Comparison of ENCODE assay signal across 21 mouse cellular contexts in genomic region chr15:31348241-31348640, GRCm38 (mm10). TPM values are rescaled to one million over a fixed set of nuclear protein-coding genes. Genes with fewer than 3 reads are reported as not detected.
DNase-seq lines count a peak whose midpoint lies in the region; ATAC-seq and TF ChIP-seq lines count a peak whose summit lies in the region.
"Had no signal": no experiment of that assay in that cellular context is flagged by ENCODE, and none has a peak within 500 bp of the region (broad histone marks: within the 10 kb centered on the region; RNA-seq: fewer than 3 reads in every experiment).

No protein-coding gene starts in this region.

- H3K4me1 ChIP-seq in liver, adult 2 months (ENCODE audit: control insufficient read depth, insufficient read depth, low read length), result peaks cover 16% of the 10 kb centered on the region
- H3K4me1 ChIP-seq in liver, embryonic 11.5 days (replicated peaks; ENCODE audit: control insufficient read depth, insufficient read depth, low read length), result no peaks in the 10 kb centered on the region
- H3K4me1 ChIP-seq in CH12.LX (ENCODE audit: control insufficient read depth in 1 of 2, insufficient read depth in 2 of 2) (peaks cover 45 to 94% of the 10 kb centered on the region in 2 experiments), MEL (ENCODE audit: control insufficient read depth in 1 of 2, insufficient read depth in 2 of 2, low read length in 2 of 2) (peaks cover 5 to 14% of the 10 kb centered on the region in 2 experiments)
- H3K4me1 ChIP-seq in midbrain, embryonic 16.5 days (ENCODE audit: control insufficient read depth, insufficient read depth, low read length), result peaks cover 4% of the 10 kb centered on the region; the same call in 1 of the 2 replicates
- H3K4me1 ChIP-seq: embryonic facial prominence, embryonic 15.5 days had no signal

- WGBS in liver, adult 2 months, result 84% methylated on average over 5 of the region's 5 CpGs
- WGBS in liver, embryonic 11.5 days, result 74% methylated on average over 5 of the region's 5 CpGs
- 85% methylated on average over 5 of the region's 5 CpGs for WGBS in midbrain, embryonic 16.5 days

- in situ Hi-C loops in CH12.LX (cut with MboI; ENCODE audit: low pct_ligation_motif_present, low pct_unique_long_range_greater_than_20kb, low sequenced_read_pairs), result no loop called here

- TF ChIP-seq RAD21 in CH12.LX (IDR thresholded peaks at IDR 0.05; ENCODE audit: low read depth, low read length) (peak; percentile 66), MEL (IDR thresholded peaks at IDR 0.05; ENCODE audit: low read depth, low read length) (peak; percentile 18)

- no peaks in the 10 kb centered on the region for H3K27me3 ChIP-seq in liver, adult 2 months (ENCODE audit: control insufficient read depth, insufficient read depth, low read length)
- H3K27me3 ChIP-seq in liver, embryonic 11.5 days (replicated peaks; ENCODE audit: control insufficient read depth, insufficient read depth, low read length), result no peaks in the 10 kb centered on the region
- H3K27me3 ChIP-seq in CH12.LX (replicated peaks) (no peaks in the 10 kb centered on the region), MEL (ENCODE audit: control insufficient read depth in 1 of 2, insufficient read depth in 2 of 2, low read length in 2 of 2) (no peaks in the 10 kb centered on the region)
- H3K27me3 ChIP-seq in midbrain, embryonic 16.5 days (ENCODE audit: control insufficient read depth, insufficient read depth, low read depth, low read length), result no peaks in the 10 kb centered on the region
- H3K27me3 ChIP-seq: embryonic facial prominence, embryonic 15.5 days; forebrain, embryonic 15.5 days; heart, embryonic 13.5 days; hindbrain, embryonic 15.5 days had no signal

- peaks cover 31% of the 10 kb centered on the region for H3K79me2 ChIP-seq in liver, adult 2 months (ENCODE audit: control insufficient read depth, insufficient read depth, low read length)
- H3K79me2 ChIP-seq in CH12.LX (replicated peaks; ENCODE audit: control insufficient read depth, extremely low read depth, insufficient read depth, poor library complexity, severe bottlenecking) (peaks cover 80% of the 10 kb centered on the region), MEL (ENCODE audit: control insufficient read depth, insufficient read depth, low read length, poor library complexity) (no peaks in the 10 kb centered on the region)

- dilution Hi-C loops in CH12.LX (cut with MboI; ENCODE audit: extremely low pct_ligation_motif_present, extremely low pct_unique_long_range_greater_than_20kb, low sequenced_read_pairs), result no loop called here

- no peak for TF ChIP-seq POLR2A in liver, adult 2 months (IDR thresholded peaks at IDR 0.05; ENCODE audit: extremely low read depth, insufficient read depth, low read length)
- TF ChIP-seq POLR2A in CH12.LX (IDR thresholded peaks at IDR 0.05; ENCODE audit: low read depth, low read length), result no peak
- TF ChIP-seq POLR2A in MEL (IDR thresholded peaks at IDR 0.05; ENCODE audit: control insufficient read depth in 1 of 2, insufficient read depth in 1 of 2, low read depth in 1 of 2, low read length in 2 of 2, poor library complexity in 1 of 2), result no peak

- TF ChIP-seq CTCF in liver, adult 2 months (IDR thresholded peaks at IDR 0.05; ENCODE audit: low read depth, low read length), result 0 out of 2 replicates have a peak, but pooled peaks have one; percentile 13
- TF ChIP-seq CTCF in CH12.LX (conservative IDR thresholded peaks at IDR 0.05 in 1 of 2, IDR thresholded peaks at IDR 0.05 in 1 of 2; ENCODE audit: low read depth in 2 of 2, low read length in 2 of 2) (peak; percentile 11 to 82; a peak in 2 of 4 replicates), MEL (IDR thresholded peaks at IDR 0.05 in 2 of 3, conservative IDR thresholded peaks at IDR 0.05 in 1 of 3; ENCODE audit: control insufficient read depth in 1 of 3, insufficient read depth in 1 of 3, low read depth in 2 of 3, low read length in 3 of 3, poor library complexity in 1 of 3, severe bottlenecking in 1 of 3) (peak; percentile 3 to 24 (median 8); a peak in 1 of 6 replicates)

- peak; percentile 56 for TF ChIP-seq EP300 in CH12.LX (IDR thresholded peaks at IDR 0.05; ENCODE audit: low read length)
- TF ChIP-seq EP300 in MEL (IDR thresholded peaks at IDR 0.05; ENCODE audit: low read depth in 1 of 2, low read length in 2 of 2), result no peak

- DNase-seq in liver, adult 2 months (ENCODE audit: extremely low read depth, low read depth, low spot score), result no peak
- no peak for DNase-seq in liver, embryonic 11.5 days (ENCODE audit: low spot score)
- DNase-seq in CH12.LX (ENCODE audit: extremely low read depth), result peak; percentile 75
- DNase-seq in MEL (ENCODE audit: low read depth, low spot score), result no peak
- DNase-seq in right cerebral cortex, postnatal 36 days (ENCODE audit: low spot score in 2 of 2), result no peak
- DNase-seq: adrenal gland, adult 8-10 months; B cell, adult 2 months; cerebellum, adult 11-12 months; cerebellum, adult 9-10 months; cerebellum, postnatal 25 days; gastrocnemius, postnatal 36 days; heart, adult 11 months; heart, postnatal 36 days had no signal

- no peak overlapping the region for H3K9ac ChIP-seq in liver, adult 2 months (ENCODE audit: low read depth, low read length)
- H3K9ac ChIP-seq in liver, embryonic 11.5 days (ENCODE audit: low read depth, low read length), result no peak overlapping the region
- peak overlapping the region; percentile 10 for H3K9ac ChIP-seq in CH12.LX (ENCODE audit: insufficient read depth, low read depth)
- no peak overlapping the region for H3K9ac ChIP-seq in MEL (ENCODE audit: control insufficient read depth, low read depth, low read length, poor library complexity, severe bottlenecking)
- no peak overlapping the region for H3K9ac ChIP-seq in midbrain, embryonic 16.5 days (ENCODE audit: low read depth, low read length)
- H3K9ac ChIP-seq: embryonic facial prominence, embryonic 15.5 days; forebrain, embryonic 15.5 days; heart, embryonic 13.5 days; hindbrain, embryonic 15.5 days had no signal

- ATAC-seq in liver, embryonic 11.5 days (replicated peaks; ENCODE audit: low FRiP score), result no peak
- ATAC-seq in midbrain, embryonic 16.5 days, result no peak
- ATAC-seq: CD4-positive, CD25-positive, alpha-beta regulatory T cell, adult 4 months; forebrain, embryonic 15.5 days had no signal

- H3K27ac ChIP-seq in liver, adult 2 months (replicated peaks; ENCODE audit: insufficient read depth, low read depth, low read length), result no peak overlapping the region
- H3K27ac ChIP-seq in liver, embryonic 11.5 days (ENCODE audit: low read depth, low read length), result no peak overlapping the region
- H3K27ac ChIP-seq in CH12.LX (ENCODE audit: insufficient read depth, low read depth) (peak overlapping the region; percentile 97), MEL (ENCODE audit: control insufficient read depth, low read depth, low read length) (no peak overlapping the region)
- no peak overlapping the region for H3K27ac ChIP-seq in midbrain, embryonic 16.5 days (ENCODE audit: low read length)
- H3K27ac ChIP-seq: embryonic facial prominence, embryonic 15.5 days; forebrain, embryonic 10.5 days; forebrain, embryonic 15.5 days; heart, embryonic 13.5 days; hindbrain, embryonic 15.5 days had no signal

- no peaks in the 10 kb centered on the region for H3K9me3 ChIP-seq in liver, embryonic 11.5 days (ENCODE audit: control insufficient read depth, low read length)
- no peaks in the 10 kb centered on the region for H3K9me3 ChIP-seq in CH12.LX (replicated peaks; ENCODE audit: low read length)
- no peaks in the 10 kb centered on the region for H3K9me3 ChIP-seq in MEL (replicated peaks; ENCODE audit: insufficient read depth, low read length)
- no peaks in the 10 kb centered on the region for H3K9me3 ChIP-seq in midbrain, embryonic 16.5 days (replicated peaks; ENCODE audit: control insufficient read depth, low read length, poor library complexity, severe bottlenecking)
- H3K9me3 ChIP-seq: embryonic facial prominence, embryonic 15.5 days; forebrain, embryonic 10.5 days; forebrain, embryonic 15.5 days; heart, embryonic 13.5 days; hindbrain, embryonic 15.5 days had no signal

- no peak overlapping the region for H3K4me2 ChIP-seq in liver, embryonic 11.5 days
- peak overlapping the region; percentile 74 for H3K4me2 ChIP-seq in CH12.LX (ENCODE audit: insufficient read depth, low read depth, poor library complexity, severe bottlenecking)
- H3K4me2 ChIP-seq in midbrain, embryonic 16.5 days (ENCODE audit: low read length), result no peak overlapping the region
- H3K4me2 ChIP-seq: embryonic facial prominence, embryonic 15.5 days; forebrain, embryonic 15.5 days; heart, embryonic 13.5 days; hindbrain, embryonic 15.5 days had no signal

- H3K4me3 ChIP-seq in liver, adult 2 months (ENCODE audit: insufficient read depth, low read depth, low read length), result no peak overlapping the region
- H3K4me3 ChIP-seq in liver, embryonic 11.5 days (ENCODE audit: low read depth, low read length), result no peak overlapping the region
- H3K4me3 ChIP-seq in CH12.LX (replicated peaks in 1 of 3; ENCODE audit: low read depth in 2 of 3, low read length in 2 of 3, poor library complexity in 1 of 3) (no peak overlapping the region), MEL (ENCODE audit: control insufficient read depth in 1 of 2, insufficient read depth in 1 of 2, low read depth in 2 of 2, low read length in 2 of 2) (no peak overlapping the region)
- H3K4me3 ChIP-seq in midbrain, embryonic 16.5 days (ENCODE audit: low read depth, low read length), result no peak overlapping the region
- H3K4me3 ChIP-seq: embryonic facial prominence, embryonic 15.5 days; erythroblast, embryonic 14.5 days; forebrain, embryonic 10.5 days; forebrain, embryonic 15.5 days; heart, embryonic 13.5 days; hindbrain, embryonic 15.5 days had no signal

- H3K36me3 ChIP-seq in liver, adult 2 months (ENCODE audit: control insufficient read depth, insufficient read depth, low read length), result no peaks in the 10 kb centered on the region
- no peaks in the 10 kb centered on the region for H3K36me3 ChIP-seq in liver, embryonic 11.5 days (ENCODE audit: control insufficient read depth, insufficient read depth, low read length)
- peaks cover 25 to 60% of the 10 kb centered on the region in 2 experiments for H3K36me3 ChIP-seq in CH12.LX (replicated peaks in 1 of 2; ENCODE audit: control insufficient read depth in 1 of 2, insufficient read depth in 1 of 2, low read length in 1 of 2)
- H3K36me3 ChIP-seq in MEL (ENCODE audit: control insufficient read depth in 1 of 2, insufficient read depth in 2 of 2, low read length in 2 of 2), result peaks cover 0 to 4% of the 10 kb centered on the region in 2 experiments; a peak in 2 of 4 replicates
- H3K36me3 ChIP-seq in midbrain, embryonic 16.5 days (ENCODE audit: control insufficient read depth, insufficient read depth, low read length), result no peaks in the 10 kb centered on the region
- H3K36me3 ChIP-seq: embryonic facial prominence, embryonic 15.5 days; forebrain, embryonic 10.5 days; forebrain, embryonic 15.5 days; heart, embryonic 13.5 days; hindbrain, embryonic 15.5 days had no signal

RNA-seq across cellular contexts. Expression of gene Ankrd33b, which starts 19.3 kb away (rescaled TPM):
- total RNA-seq in liver, adult 2 months (2014; rRNA removed), result 13.1 and 14.4 TPM in 2 replicates
- polyA plus RNA-seq in liver, adult 2 months (2012; rRNA removed), result 9.1 and 14.1 TPM in 2 replicates
- polyA plus RNA-seq in liver, embryonic 11.5 days (2014; fragmentation: Nextera tagmentation; extraction: Ambion mirVana), result 0.64 and 1.2 TPM in 2 replicates
- total RNA-seq in CH12.LX (2012; rRNA removed) (38.1 and 50.0 TPM in 2 replicates), CH12.LX (2014; rRNA removed) (69.1 and 69.6 TPM in 2 replicates), MEL (2012; rRNA removed) (12.0 and 16.1 TPM in 2 replicates)
- polyA plus RNA-seq in CH12.LX (2012; ENCODE audit: insufficient read length, low read depth) (55.3 and 60.3 TPM in 2 replicates), MEL (2012; ENCODE audit: insufficient read depth in 1 of 2, insufficient read length in 2 of 2, low read depth in 1 of 2, low replicate concordance in 2 of 2, missing spikeins in 1 of 2) (10 to 100 TPM in 1 of 2 experiments, not detected in 1; 11.1 TPM)
- polyA plus RNA-seq in midbrain, embryonic 16.5 days (2015; fragmentation: Nextera tagmentation; extraction: Ambion mirVana), result 0.53 and 0.69 TPM in 2 replicates
- polyA plus RNA-seq: CD4-positive, CD25-positive, alpha-beta regulatory T cell, adult 4 months had no signal
